Mouse (Mus musculus) lung, postnatal 25 days (tissue): Measurements from ENCODE around the gene Osbpl5.
"Not testable (repeated sequence)": the region's sequence is repeated elsewhere in the genome, so short reads cannot be mapped to it uniquely, and the experiment has no call there.

Experiments used
- DNase-seq: peaks from one replicate; pipeline ENCODE4 v3.0.0; 2022; ENCODE audit warnings: low spot score

The Osbpl5 gene

GRCm38 (mm10) chr7:143709395-143709794 is 47.4 kb downstream of the Osbpl5 start:
- no peak for DNase-seq

- DNase-seq = peak; percentile 95
Observed at GRCm38 (mm10) chr7:143706697-143707438, 49.9 kb downstream of the Osbpl5 start.

GRCm38 (mm10) chr7:143696140-143696539 is 60.6 kb downstream of the Osbpl5 start:
- DNase-seq = peak; percentile 42

- no peak for DNase-seq
Observed at GRCm38 (mm10) chr7:143694550-143694949, 62.2 kb downstream of the Osbpl5 start.

GRCm38 (mm10) chr7:143692746-143693510 is 63.9 kb downstream of the Osbpl5 start:
- no peak for DNase-seq

GRCm38 (mm10) chr7:143691909-143692308 is 64.9 kb downstream of the Osbpl5 start:
- no peak for DNase-seq

- no peak for DNase-seq
Observed at GRCm38 (mm10) chr7:143691181-143691580, 65.6 kb downstream of the Osbpl5 start.

- no peak for DNase-seq
Observed at GRCm38 (mm10) chr7:143689946-143690345, 66.8 kb downstream of the Osbpl5 start.

- DNase-seq = no peak
Observed at GRCm38 (mm10) chr7:143689481-143689880, 67.3 kb downstream of the Osbpl5 start.

- not testable (repeated sequence) for DNase-seq
Observed at GRCm38 (mm10) chr7:143686676-143687075, 70.1 kb downstream of the Osbpl5 start.

GRCm38 (mm10) chr7:143686191-143686590 is 70.6 kb downstream of the Osbpl5 start:
- not testable (repeated sequence) for DNase-seq

GRCm38 (mm10) chr7:143685359-143686067 is 71.3 kb downstream of the Osbpl5 start, which contains the start of gene Tnfrsf23:
Gene Tnfrsf23 (minus strand): TSS chr7:143685872.
- peak; percentile 87 for DNase-seq

- DNase-seq = not testable (repeated sequence)
Observed at GRCm38 (mm10) chr7:143684569-143684968, 72.2 kb downstream of the Osbpl5 start.

GRCm38 (mm10) chr7:143681566-143681965 is 75.2 kb downstream of the Osbpl5 start:
- DNase-seq = no peak

- not testable (repeated sequence) for DNase-seq
Observed at GRCm38 (mm10) chr7:143680836-143681235, 75.9 kb downstream of the Osbpl5 start.

GRCm38 (mm10) chr7:143679650-143680049 is 77.1 kb downstream of the Osbpl5 start:
- DNase-seq = not testable (repeated sequence)

- DNase-seq = no peak
Observed at GRCm38 (mm10) chr7:143666427-143667311, 90.1 kb downstream of the Osbpl5 start.

- no peak for DNase-seq
Observed at GRCm38 (mm10) chr7:143663470-143663869, 93.3 kb downstream of the Osbpl5 start.

- DNase-seq = no peak
Observed at GRCm38 (mm10) chr7:143660797-143661196, 96.0 kb downstream of the Osbpl5 start.

- not testable (repeated sequence) for DNase-seq
Observed at GRCm38 (mm10) chr7:143649769-143650346, 106.9 kb downstream of the Osbpl5 start.
